Comparison of ENCODE assay signal across 37 mouse cellular contexts in genomic region chrX:94016891-94017290, GRCm38 (mm10). TPM values are rescaled to one million over a fixed set of nuclear protein-coding genes. Genes with fewer than 3 reads are reported as not detected.
"Had no signal": no experiment of that assay in that cellular context is flagged by ENCODE, and none has a peak within 500 bp of the region (broad histone marks: within the 10 kb centered on the region; RNA-seq: fewer than 3 reads in every experiment).

No protein-coding gene starts in this region.

- ATAC-seq: inflammation-experienced regulatory T-cells, adult 6 months; intestine, embryonic 15.5 days; intestine, postnatal 0 days; liver, embryonic 12.5 days had no signal

- H3K4me3 ChIP-seq: heart, adult 2 months; heart, embryonic 13.5 days; heart, embryonic 15.5 days; hindbrain, embryonic 13.5 days; hindbrain, embryonic 15.5 days; intestine, embryonic 15.5 days; kidney, embryonic 15.5 days; layer of hippocampus, adult 2 months; limb, embryonic 13.5 days; limb, embryonic 15.5 days; liver, embryonic 12.5 days had no signal

- H3K36me3 ChIP-seq: heart, embryonic 13.5 days; heart, embryonic 15.5 days; hindbrain, embryonic 13.5 days; hindbrain, embryonic 15.5 days; intestine, embryonic 15.5 days; kidney, embryonic 15.5 days; limb, embryonic 13.5 days; limb, embryonic 15.5 days; liver, embryonic 12.5 days had no signal

- H3K4me1 ChIP-seq: heart, embryonic 13.5 days; heart, embryonic 15.5 days; hindbrain, embryonic 13.5 days; hindbrain, embryonic 15.5 days; intestine, embryonic 15.5 days; limb, embryonic 13.5 days; limb, embryonic 15.5 days; liver, embryonic 12.5 days had no signal

- H3K9me3 ChIP-seq: heart, embryonic 13.5 days; heart, embryonic 15.5 days; hindbrain, embryonic 13.5 days; hindbrain, embryonic 15.5 days; intestine, embryonic 15.5 days; kidney, embryonic 15.5 days; limb, embryonic 13.5 days; limb, embryonic 15.5 days; liver, embryonic 12.5 days had no signal

- DNase-seq: gastrocnemius, postnatal 14 days; gastrocnemius, postnatal 36 days; heart, adult 11 months; heart, adult 2 months; heart, postnatal 14 days; heart, postnatal 36 days; kidney, adult 2 months; kidney, adult 9 months; kidney, postnatal 25 days; layer of hippocampus, postnatal 36 days; left cerebral cortex, postnatal 4 days had no signal

- H3K4me2 ChIP-seq: heart, embryonic 11.5 days; heart, embryonic 13.5 days; heart, embryonic 15.5 days; hindbrain, embryonic 13.5 days; hindbrain, embryonic 15.5 days; intestine, embryonic 15.5 days; kidney, embryonic 15.5 days; limb, embryonic 13.5 days; limb, embryonic 15.5 days; liver, embryonic 12.5 days had no signal

- H3K9ac ChIP-seq: heart, embryonic 13.5 days; heart, embryonic 15.5 days; hindbrain, embryonic 13.5 days; hindbrain, embryonic 15.5 days; intestine, embryonic 15.5 days; kidney, embryonic 15.5 days; limb, embryonic 13.5 days; limb, embryonic 15.5 days; liver, embryonic 12.5 days; liver, embryonic 14.5 days had no signal

- H3K27ac ChIP-seq: heart, adult 2 months; heart, embryonic 13.5 days; heart, embryonic 15.5 days; hindbrain, embryonic 13.5 days; hindbrain, embryonic 15.5 days; intestine, embryonic 15.5 days; kidney, embryonic 15.5 days; kidney, postnatal 0 days; layer of hippocampus, adult 2 months; limb, embryonic 13.5 days; limb, embryonic 15.5 days; liver, embryonic 12.5 days; liver, embryonic 14.5 days had no signal

- H3K27me3 ChIP-seq: intestine, embryonic 15.5 days had no signal

RNA-seq across cellular contexts. Expression of gene AU015836, which starts 48.4 kb away (rescaled TPM):
- total RNA-seq: gastrocnemius, adult 18-20 months; gastrocnemius, adult 8-10 months; gastrocnemius, postnatal 14 days; gastrocnemius, postnatal 36 days; heart, adult 2 months; heart, postnatal 14 days; heart, postnatal 36 days; hematopoietic stem cell, adult 5-6 weeks; layer of hippocampus, adult 2 months; layer of hippocampus, postnatal 10 days; layer of hippocampus, postnatal 36 days; left cerebral cortex, adult 18-20 months; left cerebral cortex, adult 8-10 months; left cerebral cortex, postnatal 25 days; left cerebral cortex, postnatal 4 days; liver, adult 2 months had no signal
- polyA plus RNA-seq: gonadal fat pad, adult 2 months; heart, adult 2 months; heart, embryonic 11.5 days; heart, embryonic 13.5 days; heart, embryonic 15.5 days; heart, postnatal 0 days; hindbrain, embryonic 11.5 days; hindbrain, embryonic 13.5 days; hindbrain, embryonic 15.5 days; inflammation-experienced regulatory T-cells, adult 6 months; kidney, embryonic 15.5 days; liver, adult 2 months had no signal
